Mouse (Mus musculus): ENCODE measurements around the gene Krtap4-6. TPM values are rescaled to one million over a fixed set of nuclear protein-coding genes. Genes with fewer than 3 reads are reported as not detected.

The Krtap4-6 gene
- total and polyA plus RNA-seq, 3 experiments = not detected

DNA sequence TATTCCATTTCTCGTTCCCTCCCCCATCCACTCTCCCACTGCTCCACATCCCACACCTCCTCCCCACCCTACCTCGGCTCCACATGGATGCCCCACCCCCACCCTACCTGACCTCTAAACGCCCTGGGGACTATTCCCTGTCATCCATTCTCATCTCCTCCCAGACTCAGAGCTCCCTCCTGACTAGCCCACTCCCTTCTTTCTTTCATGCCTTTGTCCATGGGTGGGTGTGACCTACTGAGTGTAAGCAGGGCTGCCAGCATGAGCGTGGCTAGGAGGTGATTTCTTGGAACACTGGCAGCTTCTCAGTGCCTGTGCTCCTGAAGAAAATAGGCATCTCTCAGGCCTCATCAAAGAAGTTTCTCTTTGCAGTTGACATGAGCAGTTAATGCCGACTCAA is 8.7 kb downstream of the Krtap4-6 start:
- no peak for TF ChIP-seq ZMIZ1 (IDR thresholded peaks at IDR 0.05; ENCODE audit: low read depth, low read length)
- TF ChIP-seq POLR2AphosphoS5 (IDR thresholded peaks at IDR 0.05; ENCODE audit: borderline replicate concordance, low read depth, low read length) = no peak
- no peak overlapping the region for H3K27ac ChIP-seq (ENCODE audit: control insufficient read depth, low read depth, low read length)
- H3K4me3 ChIP-seq (ENCODE audit: control insufficient read depth in 1 of 2, insufficient read depth in 1 of 2, low read depth in 2 of 2, low read length in 2 of 2) = no peak overlapping the region
- DNase-seq (ENCODE audit: low read depth, low spot score) = no peak
- no peaks in the 10 kb centered on the region for H3K36me3 ChIP-seq (ENCODE audit: control insufficient read depth in 1 of 2, insufficient read depth in 2 of 2, low read length in 2 of 2)
- no peaks in the 10 kb centered on the region for H3K79me2 ChIP-seq (ENCODE audit: control insufficient read depth, insufficient read depth, low read length, poor library complexity)
- no peaks in the 10 kb centered on the region for H3K4me1 ChIP-seq (ENCODE audit: control insufficient read depth in 1 of 2, insufficient read depth in 2 of 2, low read length in 2 of 2)
- H3K27me3 ChIP-seq (ENCODE audit: control insufficient read depth in 1 of 2, insufficient read depth in 2 of 2, low read length in 2 of 2) = no peaks in the 10 kb centered on the region
- H3K9ac ChIP-seq (ENCODE audit: control insufficient read depth, low read depth, low read length, poor library complexity, severe bottlenecking) = no peak overlapping the region
- no peaks in the 10 kb centered on the region for H3K9me3 ChIP-seq (replicated peaks; ENCODE audit: insufficient read depth, low read length)

- H3K27me3 ChIP-seq (ENCODE audit: control insufficient read depth in 1 of 2, insufficient read depth in 2 of 2, low read length in 2 of 2) = no peaks in the 10 kb centered on the region
- H3K9me3 ChIP-seq (replicated peaks; ENCODE audit: insufficient read depth, low read length) = no peaks in the 10 kb centered on the region
Observed at GRCm38 (mm10) chr11:99650136-99650535, 15.6 kb downstream of the Krtap4-6 start, which contains the start of gene Gm11555. Gene Gm11555 (minus strand): TSS chr11:99650236.

DNA sequence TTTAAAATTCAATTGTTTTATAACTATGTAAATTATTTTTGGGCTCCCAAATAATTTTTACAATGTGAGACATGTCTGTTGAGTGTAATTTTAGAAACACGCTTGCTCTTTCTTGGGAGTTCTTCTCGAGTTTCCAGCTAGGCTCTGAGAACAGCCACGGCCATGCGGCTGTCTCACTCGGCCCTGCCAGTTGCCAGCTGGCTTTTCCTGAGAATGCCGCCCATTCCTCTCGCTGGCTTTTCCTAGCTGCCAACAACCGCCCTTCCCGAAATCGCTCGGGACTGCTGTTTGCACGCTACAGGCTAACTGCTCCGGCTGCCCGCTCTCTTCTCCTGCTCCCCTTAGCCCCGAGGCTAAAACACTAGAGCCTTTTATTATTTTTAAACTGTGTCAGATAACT is 19.3 kb downstream of the Krtap4-6 start:
- H3K4me1 ChIP-seq (ENCODE audit: control insufficient read depth in 1 of 2, insufficient read depth in 2 of 2, low read length in 2 of 2) = no peaks in the 10 kb centered on the region
- no peak overlapping the region for H3K27ac ChIP-seq (ENCODE audit: control insufficient read depth, low read depth, low read length)
- TF ChIP-seq ETS1 (IDR thresholded peaks at IDR 0.05; ENCODE audit: low read depth, low read length) (no peak), MEF2A (IDR thresholded peaks at IDR 0.05; ENCODE audit: extremely low read depth, insufficient replicate concordance, low read depth, low read length, poor library complexity, severe bottlenecking) (no peak), CHD1 (IDR thresholded peaks at IDR 0.05; ENCODE audit: low read depth, low read length) (no peak), TBP (IDR thresholded peaks at IDR 0.05; ENCODE audit: low read depth, low read length) (no peak), ZKSCAN1 (IDR thresholded peaks at IDR 0.05; ENCODE audit: low read depth, low read length) (no peak), CTCF (IDR thresholded peaks at IDR 0.05 in 2 of 3, conservative IDR thresholded peaks at IDR 0.05 in 1 of 3; ENCODE audit: control insufficient read depth in 1 of 3, insufficient read depth in 1 of 3, low read depth in 2 of 3, low read length in 3 of 3, poor library complexity in 1 of 3, severe bottlenecking in 1 of 3) (no peak), SMC3 (IDR thresholded peaks at IDR 0.05; ENCODE audit: low read depth, low read length) (no peak), ELF1 (IDR thresholded peaks at IDR 0.05; ENCODE audit: low read depth, low read length) (no peak), BHLHE40 (IDR thresholded peaks at IDR 0.05; ENCODE audit: borderline replicate concordance, low read depth, low read length) (no peak), POLR2A (IDR thresholded peaks at IDR 0.05; ENCODE audit: control insufficient read depth in 1 of 2, insufficient read depth in 1 of 2, low read depth in 1 of 2, low read length in 2 of 2, poor library complexity in 1 of 2) (no peak), ZNF384 (IDR thresholded peaks at IDR 0.05; ENCODE audit: low read depth, low read length) (no peak), MXI1 (IDR thresholded peaks at IDR 0.05; ENCODE audit: low read depth, low read length) (no peak)
- H3K9me3 ChIP-seq (replicated peaks; ENCODE audit: insufficient read depth, low read length) = no peaks in the 10 kb centered on the region; the same call in 1 of the 2 replicates
- H3K36me3 ChIP-seq (ENCODE audit: control insufficient read depth in 1 of 2, insufficient read depth in 2 of 2, low read length in 2 of 2) = no peaks in the 10 kb centered on the region
- no peak overlapping the region for H3K9ac ChIP-seq (ENCODE audit: control insufficient read depth, low read depth, low read length, poor library complexity, severe bottlenecking)
- no peak overlapping the region for H3K4me3 ChIP-seq (ENCODE audit: control insufficient read depth in 1 of 2, insufficient read depth in 1 of 2, low read depth in 2 of 2, low read length in 2 of 2)
- no peaks in the 10 kb centered on the region for H3K27me3 ChIP-seq (ENCODE audit: control insufficient read depth in 1 of 2, insufficient read depth in 2 of 2, low read length in 2 of 2)
- no peaks in the 10 kb centered on the region for H3K79me2 ChIP-seq (ENCODE audit: control insufficient read depth, insufficient read depth, low read length, poor library complexity)
- DNase-seq (ENCODE audit: low read depth, low spot score) = no peak

More at GRCm38 (mm10) chr11:99650136-99650535, 15.6 kb downstream of the Krtap4-6 start, which contains the start of gene Gm11555:
- DNase-seq (ENCODE audit: low read depth, low spot score) = no peak
- Histone ChIP-seq H3K36me3 (ENCODE audit: control insufficient read depth in 1 of 2, insufficient read depth in 2 of 2, low read length in 2 of 2) (no peaks in the 10 kb centered on the region), H3K4me1 (ENCODE audit: control insufficient read depth in 1 of 2, insufficient read depth in 2 of 2, low read length in 2 of 2) (no peaks in the 10 kb centered on the region), H3K27ac (ENCODE audit: control insufficient read depth, low read depth, low read length) (no peak within 1 kb of the TSS), H3K79me2 (ENCODE audit: control insufficient read depth, insufficient read depth, low read length, poor library complexity) (no peaks in the 10 kb centered on the region), H3K9ac (ENCODE audit: control insufficient read depth, low read depth, low read length, poor library complexity, severe bottlenecking) (no peak within 1 kb of the TSS), H3K4me3 (ENCODE audit: control insufficient read depth in 1 of 2, insufficient read depth in 1 of 2, low read depth in 2 of 2, low read length in 2 of 2) (no peak within 1 kb of the TSS)
- TF ChIP-seq E2F4 (IDR thresholded peaks at IDR 0.05; ENCODE audit: borderline replicate concordance, low read depth, low read length) = no peak
- TF ChIP-seq CHD1 (IDR thresholded peaks at IDR 0.05; ENCODE audit: low read depth, low read length) = no peak
- no peak for TF ChIP-seq CTCF (IDR thresholded peaks at IDR 0.05 in 2 of 3, conservative IDR thresholded peaks at IDR 0.05 in 1 of 3; ENCODE audit: control insufficient read depth in 1 of 3, insufficient read depth in 1 of 3, low read depth in 2 of 3, low read length in 3 of 3, poor library complexity in 1 of 3, severe bottlenecking in 1 of 3)
- no peak for TF ChIP-seq GATA1 (IDR thresholded peaks at IDR 0.05; ENCODE audit: low read depth, low read length)
- no peak for TF ChIP-seq MAZ (IDR thresholded peaks at IDR 0.05; ENCODE audit: low read depth, low read length)
- TF ChIP-seq ELF1 (IDR thresholded peaks at IDR 0.05; ENCODE audit: low read depth, low read length) = no peak
- no peak for TF ChIP-seq TCF12 (IDR thresholded peaks at IDR 0.05; ENCODE audit: low read depth, low read length)
- no peak for TF ChIP-seq RAD21 (IDR thresholded peaks at IDR 0.05; ENCODE audit: low read depth, low read length)
- no peak for TF ChIP-seq POLR2AphosphoS5 (IDR thresholded peaks at IDR 0.05; ENCODE audit: borderline replicate concordance, low read depth, low read length)
- no peak for TF ChIP-seq ZKSCAN1 (IDR thresholded peaks at IDR 0.05; ENCODE audit: low read depth, low read length)
- no peak for TF ChIP-seq RCOR1 (IDR thresholded peaks at IDR 0.05; ENCODE audit: low read depth, low read length)
- no peak for TF ChIP-seq UBTF (IDR thresholded peaks at IDR 0.05; ENCODE audit: borderline replicate concordance, insufficient read depth, low read depth, low read length)
- no peak for TF ChIP-seq GABPA (IDR thresholded peaks at IDR 0.05; ENCODE audit: low read depth, low read length)
- TF ChIP-seq SIN3A (IDR thresholded peaks at IDR 0.05; ENCODE audit: low read length) = no peak
- no peak for TF ChIP-seq CHD2 (IDR thresholded peaks at IDR 0.05; ENCODE audit: low read length)
- no peak for TF ChIP-seq MXI1 (IDR thresholded peaks at IDR 0.05; ENCODE audit: low read depth, low read length)
- TF ChIP-seq NRF1 (IDR thresholded peaks at IDR 0.05; ENCODE audit: insufficient read depth, low read depth, low read length, poor library complexity, severe bottlenecking) = no peak
